Mouse (Mus musculus) liver, adult 2 months (tissue): ENCODE measurements at regions not wholly inside any gene's neighbourhood (a gene's known extent, or its start where the extent isn't known, plus 50 kb on each side); places are given as distances from the start of the nearest gene placed in this dataset.

Experiments
- CTCF ChIP-seq: fragments of 200-500 bp; IDR thresholded peaks from 2 replicates; pipeline ENCODE4 v1.5.1; 2011; ENCODE audit warnings: low read depth, low read length, control low read depth
- POLR2A ChIP-seq: fragments of 200-500 bp; IDR thresholded peaks from 2 replicates; pipeline ENCODE4 v1.6.1; 2011; ENCODE audit warnings: low read length, control low read depth; ENCODE audit not compliant: insufficient read depth; ENCODE audit errors: extremely low read depth

DNA sequence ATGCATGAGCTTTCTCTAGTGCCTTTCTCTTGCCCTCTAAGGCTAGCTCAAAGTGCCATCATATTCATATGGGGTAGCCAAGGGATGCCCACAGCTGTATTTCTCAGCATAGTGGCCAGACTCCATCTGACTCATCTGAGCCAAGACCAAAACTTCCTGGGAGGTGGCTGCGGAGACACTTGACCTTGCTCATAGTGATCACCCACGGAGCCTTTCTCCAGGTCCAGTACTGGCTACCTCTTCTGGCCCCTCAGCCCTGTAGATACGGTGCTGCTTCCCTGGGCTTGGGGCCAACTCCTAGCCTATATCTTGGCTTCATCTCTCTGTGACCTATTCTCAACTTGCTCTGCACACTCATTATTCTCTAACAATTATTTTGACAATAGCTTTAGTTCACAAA is 122.6 kb upstream of the Ncam1 start:
- TF ChIP-seq CTCF (no peak), POLR2A (no peak)
